Mouse (Mus musculus) brain, embryonic 14.5 days (tissue): ENCODE data around the gene Rnf43.

ENCODE experiments used
- CTCF ChIP-seq: fragments of 200-500 bp; IDR thresholded peaks from 2 replicates; pipeline ENCODE4 v1.5.1; 2012; ENCODE audit warnings: inconsistent platforms, mild to moderate bottlenecking, moderate library complexity, borderline replicate concordance; ENCODE audit not compliant: insufficient read depth, insufficient read length; ENCODE audit errors: extremely low read depth
- POLR2A ChIP-seq: fragments of 200-500 bp; IDR thresholded peaks from 2 replicates; pipeline ENCODE4 v1.6.1; 2012; ENCODE audit warnings: mild to moderate bottlenecking, inconsistent platforms, borderline replicate concordance; ENCODE audit not compliant: poor library complexity, insufficient read depth, insufficient read length, severe bottlenecking; ENCODE audit errors: extremely low read depth

- no peak for TF ChIP-seq POLR2A
- no peak for TF ChIP-seq CTCF
Observed at GRCm38 (mm10) chr11:87720839-87721238, 58.3 kb downstream of the Rnf43 start.
